Mouse (Mus musculus): ENCODE data around the gene Ccdc85b.

- TF ChIP-seq CTCF (IDR thresholded peaks at IDR 0.05 in 2 of 3, conservative IDR thresholded peaks at IDR 0.05 in 1 of 3; ENCODE audit: control insufficient read depth in 1 of 3, insufficient read depth in 1 of 3, low read depth in 2 of 3, low read length in 3 of 3, poor library complexity in 1 of 3, severe bottlenecking in 1 of 3) (no peak), TCF12 (IDR thresholded peaks at IDR 0.05; ENCODE audit: low read depth, low read length) (no peak), MAX (IDR thresholded peaks at IDR 0.05; ENCODE audit: low read length) (no peak), ZMIZ1 (IDR thresholded peaks at IDR 0.05; ENCODE audit: low read depth, low read length) (no peak), EP300 (IDR thresholded peaks at IDR 0.05; ENCODE audit: low read depth in 1 of 2, low read length in 2 of 2) (no peak), POLR2A (IDR thresholded peaks at IDR 0.05; ENCODE audit: control insufficient read depth in 1 of 2, insufficient read depth in 1 of 2, low read depth in 1 of 2, low read length in 2 of 2, poor library complexity in 1 of 2) (no peak), POLR2AphosphoS5 (IDR thresholded peaks at IDR 0.05; ENCODE audit: borderline replicate concordance, low read depth, low read length) (no peak), ZC3H11A (IDR thresholded peaks at IDR 0.05; ENCODE audit: low read depth, low read length) (no peak), NRF1 (IDR thresholded peaks at IDR 0.05; ENCODE audit: insufficient read depth, low read depth, low read length, poor library complexity, severe bottlenecking) (no peak), CHD2 (IDR thresholded peaks at IDR 0.05; ENCODE audit: low read length) (no peak), POLR2AphosphoS2 (IDR thresholded peaks at IDR 0.05; ENCODE audit: low read length) (no peak), ELF1 (IDR thresholded peaks at IDR 0.05; ENCODE audit: low read depth, low read length) (no peak), TAL1 (IDR thresholded peaks at IDR 0.05; ENCODE audit: low read length) (no peak), UBTF (IDR thresholded peaks at IDR 0.05; ENCODE audit: borderline replicate concordance, insufficient read depth, low read depth, low read length) (no peak)
Measured at GRCm38 (mm10) chr19:5418750-5419466, 38.8 kb downstream of the Ccdc85b start.

All from MEL (cell line).